Mouse (Mus musculus): Measurements from ENCODE around the gene Olfr657. TPM values are rescaled to one million over a fixed set of nuclear protein-coding genes. Genes with fewer than 3 reads are reported as not detected.

Olfr657 gene
- not detected for total RNA-seq (2021)
- long read RNA-seq, experiment 1 = 0 reads
- long read RNA-seq, experiment 2 = 0 reads

DNA sequence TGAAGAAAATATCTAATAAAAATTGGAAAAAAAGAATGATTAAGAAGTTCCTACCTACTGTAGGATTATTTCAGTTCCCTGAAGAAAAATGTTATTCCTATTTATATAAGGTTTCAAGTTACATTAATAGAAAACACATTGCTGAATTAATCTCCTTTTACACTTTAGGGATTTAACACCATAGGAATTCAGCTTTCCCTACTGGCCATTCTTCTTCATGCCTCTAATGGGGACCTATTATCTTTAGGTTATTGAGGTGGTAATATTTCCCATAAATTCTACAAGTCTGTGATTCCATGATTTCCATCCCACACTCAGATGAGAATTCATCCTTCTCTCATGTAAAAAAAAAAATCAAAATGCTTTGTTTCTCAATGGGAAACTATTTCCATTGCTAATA lies at the start of gene Olfr657:
Gene Olfr657, plus strand, starts transcription at position 301 of the 400 bp plus-strand sequence.
- intact Hi-C loops (cut with DNase I) = no loop called here

GRCm38 (mm10) chr7:104577014-104577413 lies 47.6 kb upstream of the Olfr657 start, which contains the start of gene Olfr653:
Gene Olfr653 (plus strand): TSS chr7:104577314.
- no peak for DNase-seq (ENCODE audit: low spot score in 2 of 2)
- intact Hi-C loops (cut with DNase I) = no loop called here

More for the DNA sequence above, at the start of gene Olfr657:
- DNase-seq (ENCODE audit: low spot score in 2 of 2) = no peak

DNA sequence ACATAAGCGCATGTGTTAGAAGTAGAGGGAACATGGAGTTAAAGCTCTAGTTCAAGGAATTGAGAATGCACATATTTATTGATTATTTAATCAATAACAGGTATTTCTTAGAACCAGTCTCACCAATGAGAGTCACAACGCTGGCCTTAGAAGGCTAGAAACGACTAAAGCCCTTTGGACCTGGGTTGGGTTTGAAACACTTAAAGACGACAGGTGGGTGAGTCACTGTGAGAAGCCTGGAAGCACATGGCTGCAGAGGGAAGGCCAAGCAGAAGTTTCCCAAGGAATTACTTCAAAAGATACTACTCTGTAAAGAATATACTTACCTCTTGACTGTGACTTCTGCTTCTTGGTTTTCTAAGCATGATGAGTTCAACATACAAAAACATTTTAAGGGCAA lies 43.7 kb upstream of the Olfr657 start:
- DNase-seq (ENCODE audit: low spot score in 2 of 2) = no peak
- intact Hi-C loops (cut with DNase I) = no loop called here

GRCm38 (mm10) chr7:104581429-104581828 lies 43.2 kb upstream of the Olfr657 start:
- intact Hi-C loops (cut with DNase I) = no loop called here
- DNase-seq (ENCODE audit: low spot score in 2 of 2) = no peak

DNA sequence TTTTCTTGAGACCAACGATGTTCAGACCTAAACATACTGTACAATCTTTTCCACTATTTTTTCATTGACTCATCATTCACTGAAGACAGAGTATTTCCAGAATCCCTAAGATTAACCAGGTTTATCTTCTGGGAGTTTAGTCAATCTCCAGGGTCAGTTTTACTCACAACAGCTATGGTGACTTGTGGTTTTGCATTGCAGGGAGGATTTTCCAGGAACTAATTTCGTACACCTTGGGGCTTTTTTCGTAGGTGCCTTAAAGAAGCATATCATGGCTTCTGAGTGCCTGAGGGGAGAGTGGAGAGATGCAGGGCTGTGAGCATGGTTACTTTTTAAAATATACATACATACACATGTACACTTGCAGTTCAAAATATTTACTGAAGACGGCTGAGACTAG lies 37.9 kb upstream of the Olfr657 start, which contains the start of gene Olfr654:
Gene Olfr654, plus strand, starts transcription at position 301 of the 400 bp plus-strand sequence.
- no peak for DNase-seq (ENCODE audit: low spot score in 2 of 2)
- intact Hi-C loops (cut with DNase I) = no loop called here

GRCm38 (mm10) chr7:104588274-104588673 lies 36.3 kb upstream of the Olfr657 start:
- intact Hi-C loops (cut with DNase I) = no loop called here
- no peak for DNase-seq (ENCODE audit: low spot score in 2 of 2)

DNA sequence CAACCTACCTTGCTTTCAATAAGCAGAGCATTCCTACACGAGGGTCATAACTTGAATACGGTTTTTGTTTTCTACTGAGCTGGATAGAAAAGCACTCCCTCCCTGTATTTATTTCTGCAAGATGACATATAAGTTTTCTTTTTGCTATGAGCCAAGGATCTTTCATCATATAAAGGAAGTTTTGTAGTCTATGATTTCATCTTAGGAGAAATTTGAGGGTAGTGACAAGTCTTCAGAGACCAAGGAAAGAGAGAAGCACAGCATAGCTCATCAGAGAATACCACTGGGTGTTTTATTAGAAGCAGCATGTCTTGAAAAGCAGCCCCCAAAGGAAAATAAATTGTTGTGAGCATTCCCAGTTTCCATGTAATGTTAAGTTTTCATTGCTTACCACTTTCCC lies 22.9 kb upstream of the Olfr657 start, which contains the start of gene Olfr655:
Gene Olfr655, minus strand, starts transcription at position 101 of the 400 bp plus-strand sequence.
- intact Hi-C loops (cut with DNase I) = no loop called here
- no peak for DNase-seq (ENCODE audit: low spot score in 2 of 2)

DNA sequence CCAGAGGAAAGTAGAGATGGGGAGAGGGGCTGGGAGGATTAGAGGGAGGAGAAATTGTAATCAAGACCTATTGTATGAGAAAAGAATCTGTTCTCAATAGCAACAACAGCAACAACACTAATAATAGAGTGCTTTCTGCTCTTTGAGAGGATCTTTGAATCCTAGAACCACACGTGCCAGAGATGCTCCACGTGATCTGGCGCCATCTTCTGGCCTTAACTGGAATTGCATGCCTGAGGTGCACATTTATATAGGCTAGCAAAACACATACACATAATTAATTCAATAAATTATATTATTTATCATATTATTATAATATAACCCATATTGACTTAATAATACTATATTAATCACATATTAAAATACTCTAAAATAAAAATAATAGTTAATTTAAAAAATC lies 21.4 kb upstream of the Olfr657 start:
- peak; percentile 5 for DNase-seq (ENCODE audit: low spot score in 2 of 2)
- intact Hi-C loops (cut with DNase I) = no loop called here

DNA sequence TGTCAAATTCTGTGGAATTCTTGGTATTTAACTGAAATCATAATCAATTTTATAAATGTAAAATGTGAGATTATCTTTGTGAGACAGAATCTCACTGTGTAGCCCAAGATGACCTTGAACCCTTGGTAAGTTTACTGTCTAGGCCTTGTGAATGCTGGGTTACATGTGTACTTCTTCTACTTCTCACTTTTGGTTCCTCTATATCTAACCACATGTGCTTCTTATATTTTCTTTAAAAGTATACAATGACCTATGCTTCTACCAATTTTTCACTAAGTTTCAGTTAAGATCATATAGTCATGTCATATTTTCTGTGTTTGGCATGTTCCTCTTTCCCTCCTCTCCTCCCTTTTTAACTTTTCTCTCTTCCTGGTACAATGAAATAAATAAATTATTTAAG lies 19.9 kb upstream of the Olfr657 start:
- DNase-seq (ENCODE audit: low spot score in 2 of 2) = no peak
- intact Hi-C loops (cut with DNase I) = no loop called here

DNA sequence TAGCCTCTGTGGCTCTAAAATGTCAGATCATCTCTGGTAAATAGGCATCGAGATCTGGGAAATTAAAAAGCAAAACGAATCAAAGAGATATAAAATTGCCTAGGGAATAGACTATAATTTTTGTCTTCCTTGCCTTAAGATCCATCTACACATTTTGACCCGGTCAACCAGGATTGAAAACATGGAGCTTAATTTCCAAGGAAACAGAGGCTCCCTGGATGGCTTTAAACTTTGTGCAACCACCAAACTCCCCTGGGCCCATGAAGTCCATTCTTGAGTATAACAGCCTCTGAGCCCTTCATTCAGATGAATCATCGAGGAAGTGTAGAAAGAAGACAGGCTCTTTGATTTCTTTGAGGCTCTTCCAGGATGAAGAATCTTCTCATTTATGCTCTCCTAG lies 10.9 kb upstream of the Olfr657 start, which contains the start of gene Olfr656:
Gene Olfr656, plus strand, starts transcription at position 301 of the 400 bp plus-strand sequence.
- intact Hi-C loops (cut with DNase I) = no loop called here
- DNase-seq (ENCODE audit: low spot score in 2 of 2) = no peak

DNA sequence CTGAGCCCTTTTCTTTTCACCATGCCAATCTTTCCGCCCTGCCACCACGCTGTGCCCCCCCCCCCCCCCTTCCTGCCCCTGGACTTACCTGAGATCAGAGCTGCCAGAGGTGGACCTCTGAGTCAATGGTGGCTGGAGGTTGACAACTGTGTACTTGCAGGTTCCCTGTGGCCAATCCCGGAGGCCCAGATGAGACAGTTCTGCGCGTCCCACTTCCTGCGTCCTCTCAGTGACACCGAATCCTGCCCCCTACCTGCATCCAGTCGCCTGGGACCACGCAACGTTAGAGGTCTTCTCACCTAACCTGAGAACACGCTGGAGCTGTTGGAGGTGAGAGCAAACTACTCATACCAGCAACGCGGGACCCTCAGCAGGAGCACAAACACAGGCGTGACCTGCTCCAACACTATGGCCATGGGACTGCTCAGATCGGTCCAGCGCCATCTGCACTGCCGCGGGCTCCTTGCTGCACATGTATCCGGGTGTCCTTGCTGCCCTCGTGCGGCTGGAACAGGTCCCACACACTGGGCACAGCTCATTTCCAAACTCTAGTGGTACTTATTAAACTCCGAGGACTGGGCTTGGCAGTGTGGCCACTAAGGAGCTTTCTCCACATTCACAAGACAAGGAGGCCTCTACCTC lies 22.4 kb downstream of the Olfr657 start, which contains the start of gene Olfr658:
Gene Olfr658, minus strand, starts transcription at position 465 of the 642 bp plus-strand sequence.
- intact Hi-C loops (cut with DNase I) = no loop called here
- DNase-seq (ENCODE audit: low spot score in 2 of 2) = peak; percentile 13 to 37

DNA sequence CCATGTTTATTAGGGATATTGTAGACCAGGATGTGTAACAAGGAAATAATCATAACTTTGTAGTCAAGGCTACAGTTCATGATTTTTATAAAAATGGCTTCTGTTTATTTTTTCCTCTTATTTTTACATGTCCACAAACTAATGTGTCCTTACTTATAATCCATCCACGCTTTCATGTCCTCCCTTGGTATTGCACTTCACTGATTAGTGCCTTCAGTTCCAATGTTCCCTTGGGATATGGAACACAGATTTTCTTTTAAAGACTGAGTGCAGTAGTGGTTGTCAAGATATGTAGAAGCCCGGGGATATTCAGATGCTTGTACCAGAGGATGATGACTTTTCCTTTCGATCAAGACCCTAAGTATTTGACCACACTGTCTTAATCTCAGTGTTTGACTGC lies 41.9 kb downstream of the Olfr657 start, which contains the start of gene Olfr659:
Gene Olfr659, plus strand, starts transcription at position 301 of the 400 bp plus-strand sequence.
- intact Hi-C loops (cut with DNase I) = no loop called here
- no peak for DNase-seq (ENCODE audit: low spot score in 2 of 2)

GRCm38 (mm10) chr7:104686201-104686600 lies 61.6 kb downstream of the Olfr657 start, which contains the start of gene Olfr661:
Gene Olfr661 (plus strand): TSS chr7:104686501.
- intact Hi-C loops (cut with DNase I) = no loop called here
- no peak for DNase-seq (ENCODE audit: low spot score in 2 of 2)

Other genes with a start within 250 kb of the Olfr657 start
- not detected for gene Trim30c, start 224.0 kb upstream of the Olfr657 start, total RNA-seq (2021)
- gene Trim30a, start 159.6 kb upstream of the Olfr657 start, total RNA-seq (2021) = under 1 TPM; 0.57 to 0.70 TPM
- gene Trim30d, start 116.9 kb upstream of the Olfr657 start, total RNA-seq (2021) = under 1 TPM; 0.21 to 0.55 TPM
- gene Olfr651, start 74.7 kb upstream of the Olfr657 start, total RNA-seq (2021) = not detected
- not detected for gene Olfr652, start 63.9 kb upstream of the Olfr657 start, total RNA-seq (2021)
- not detected for gene Olfr653, start 47.5 kb upstream of the Olfr657 start, total RNA-seq (2021)
- gene Olfr654, start 37.8 kb upstream of the Olfr657 start, total RNA-seq (2021) = not detected
- not detected for gene Olfr655, start 23.0 kb upstream of the Olfr657 start, total RNA-seq (2021)
- gene Olfr656, start 10.8 kb upstream of the Olfr657 start, total RNA-seq (2021) = not detected
- not detected for gene Olfr658, start 22.5 kb downstream of the Olfr657 start, total RNA-seq (2021)
- gene Olfr659, start 42.0 kb downstream of the Olfr657 start, total RNA-seq (2021) = not detected
- not detected for gene Olfr661, start 61.7 kb downstream of the Olfr657 start, total RNA-seq (2021)
- not detected for gene Usp17le, start 152.7 kb downstream of the Olfr657 start, total RNA-seq (2021)
- not detected for gene Usp17lb, start 217.8 kb downstream of the Olfr657 start, total RNA-seq (2021)
- gene Usp17la, start 232.2 kb downstream of the Olfr657 start, total RNA-seq (2021) = not detected